Comparison of ENCODE assay signal across 13 mouse cellular contexts in the genomic region with DNA sequence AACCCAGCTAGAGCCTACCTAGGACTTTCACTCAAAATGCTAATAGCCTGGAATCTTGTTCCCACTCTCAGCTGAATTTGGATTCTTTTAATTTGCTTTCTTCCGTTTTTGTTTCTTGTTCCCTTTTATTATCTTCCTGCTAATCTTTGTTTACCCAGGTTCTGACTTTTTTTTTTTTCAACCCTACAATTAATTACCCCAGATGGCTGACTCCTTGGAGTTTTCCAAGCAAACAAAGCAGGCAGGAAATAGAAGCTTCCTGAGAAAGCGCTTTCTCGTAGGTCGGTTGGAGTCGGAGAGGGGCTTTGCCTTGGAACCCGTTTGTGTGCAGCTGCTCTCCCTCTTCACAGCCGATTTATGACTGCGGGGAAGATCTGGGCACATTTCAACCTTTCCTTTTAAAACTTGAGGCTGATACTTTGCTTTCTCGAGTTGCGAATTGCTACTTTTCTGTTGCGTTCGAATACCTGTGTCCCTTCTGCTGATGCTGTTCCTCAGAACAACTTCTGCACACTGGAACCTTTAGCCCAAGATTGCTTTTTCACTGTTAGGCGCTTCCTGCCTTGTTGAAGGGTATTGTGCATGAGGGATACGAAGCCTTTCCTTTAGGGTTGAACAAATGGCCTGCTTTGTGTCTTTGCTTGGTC. TPM values are rescaled to one million over a fixed set of nuclear protein-coding genes. Genes with fewer than 3 reads are reported as not detected.
DNase-seq lines count a peak whose midpoint lies in the region; ATAC-seq and TF ChIP-seq lines count a peak whose summit lies in the region.
"Had no signal": no experiment of that assay in that cellular context is flagged by ENCODE, and none has a peak within 500 bp of the region (broad histone marks: within the 10 kb centered on the region; RNA-seq: fewer than 3 reads in every experiment).

No protein-coding gene starts in this region.

- H3K27ac ChIP-seq in embryonic facial prominence, embryonic 13.5 days = peak overlapping the region; percentile 68
- H3K27ac ChIP-seq in intestine, embryonic 16.5 days (ENCODE audit: low read length) = peak overlapping the region; percentile 56
- peak overlapping the region; percentile 63 for H3K27ac ChIP-seq in limb, embryonic 15.5 days
- no peak overlapping the region for H3K27ac ChIP-seq in layer of hippocampus, adult 2 months
- H3K27ac ChIP-seq: midbrain, embryonic 10.5 days had no signal

- H3K36me3 ChIP-seq in embryonic facial prominence, embryonic 13.5 days = peaks cover 7% of the 10 kb centered on the region; the same call in 1 of the 2 replicates
- H3K36me3 ChIP-seq in intestine, embryonic 16.5 days (ENCODE audit: control insufficient read depth, insufficient read depth, low read length) = no peaks in the 10 kb centered on the region
- H3K36me3 ChIP-seq in limb, embryonic 15.5 days = peaks cover under 1% of the 10 kb centered on the region; the same call in 1 of the 2 replicates

- no peaks in the 10 kb centered on the region for H3K9me3 ChIP-seq in embryonic facial prominence, embryonic 13.5 days
- H3K9me3 ChIP-seq in intestine, embryonic 16.5 days (ENCODE audit: control insufficient read depth, low read length) = no peaks in the 10 kb centered on the region
- no peaks in the 10 kb centered on the region for H3K9me3 ChIP-seq in limb, embryonic 15.5 days
- H3K9me3 ChIP-seq: midbrain, embryonic 10.5 days had no signal

- H3K9ac ChIP-seq in embryonic facial prominence, embryonic 13.5 days = 0 out of 2 replicates have a peak overlapping the region, but pooled peaks have one; percentile 12
- no peak overlapping the region for H3K9ac ChIP-seq in intestine, embryonic 16.5 days (ENCODE audit: low read depth, low read length)
- no peak overlapping the region for H3K9ac ChIP-seq in limb, embryonic 15.5 days

- ATAC-seq in embryonic facial prominence, embryonic 13.5 days (ENCODE audit: insufficient number of reproducible peaks, insufficient read depth, low FRiP score, low TSS enrichment, low read depth) = no peak
- no peak for ATAC-seq in intestine, embryonic 16.5 days
- ATAC-seq in limb, embryonic 15.5 days (ENCODE audit: insufficient number of reproducible peaks, low FRiP score, low TSS enrichment, low read depth) = no peak

- 51% methylated on average over 14 of the region's 14 CpGs for WGBS in embryonic facial prominence, embryonic 13.5 days
- WGBS in intestine, embryonic 16.5 days = 26% methylated on average over 14 of the region's 14 CpGs
- WGBS in limb, embryonic 15.5 days = 29% methylated on average over 14 of the region's 14 CpGs

- no peaks in the 10 kb centered on the region for H3K27me3 ChIP-seq in embryonic facial prominence, embryonic 13.5 days
- H3K27me3 ChIP-seq in intestine, embryonic 16.5 days (replicated peaks; ENCODE audit: control insufficient read depth, insufficient read depth, low read length) = no peaks in the 10 kb centered on the region
- H3K27me3 ChIP-seq in limb, embryonic 15.5 days = no peaks in the 10 kb centered on the region

- no peak for TF ChIP-seq CTCF in layer of hippocampus, adult 2 months (conservative IDR thresholded peaks at IDR 0.05)

- H3K4me3 ChIP-seq in embryonic facial prominence, embryonic 13.5 days = no peak overlapping the region
- H3K4me3 ChIP-seq in intestine, embryonic 16.5 days (ENCODE audit: low read length) = no peak overlapping the region
- H3K4me3 ChIP-seq in limb, embryonic 15.5 days = no peak overlapping the region
- no peak overlapping the region; the same call in 1 of the 2 replicates for H3K4me3 ChIP-seq in layer of hippocampus, adult 2 months
- H3K4me3 ChIP-seq: erythroblast, embryonic 14.5 days; midbrain, embryonic 10.5 days had no signal

- DNase-seq in kidney, adult 9 months = peak; percentile 42
- no peak for DNase-seq in kidney, adult 18-20 months
- no peak for DNase-seq in adrenal gland, postnatal 4 days (ENCODE audit: low spot score in 2 of 2)
- no peak for DNase-seq in urinary bladder, adult 2 months (ENCODE audit: low spot score)
- DNase-seq in layer of hippocampus, adult 2 months (ENCODE audit: low spot score in 2 of 2) = no peak
- DNase-seq: gastrocnemius, postnatal 25 days; thymus, adult 18-20 months had no signal

- H3K4me1 ChIP-seq in embryonic facial prominence, embryonic 13.5 days = peaks cover 13% of the 10 kb centered on the region; the same call in 1 of the 2 replicates
- H3K4me1 ChIP-seq in intestine, embryonic 16.5 days (ENCODE audit: control insufficient read depth, insufficient read depth, low read length) = peaks cover 5% of the 10 kb centered on the region; the same call in 1 of the 2 replicates
- H3K4me1 ChIP-seq in limb, embryonic 15.5 days = peaks cover 11% of the 10 kb centered on the region; the same call in 1 of the 2 replicates

- 0 out of 2 replicates have a peak overlapping the region, but pooled peaks have one; percentile 2 for H3K4me2 ChIP-seq in embryonic facial prominence, embryonic 13.5 days
- no peak overlapping the region for H3K4me2 ChIP-seq in intestine, embryonic 16.5 days (ENCODE audit: low read depth, low read length)
- no peak overlapping the region for H3K4me2 ChIP-seq in limb, embryonic 15.5 days

RNA-seq across cellular contexts. Expression of gene Rpl26, which starts 10.3 kb away (rescaled TPM):
- 1,181 and 1,252 TPM in 2 replicates for polyA plus RNA-seq in embryonic facial prominence, embryonic 13.5 days (2015; fragmentation: Nextera tagmentation; extraction: Ambion mirVana)
- 784 and 889 TPM in 2 replicates for polyA plus RNA-seq in intestine, embryonic 16.5 days (2015; fragmentation: Nextera tagmentation; extraction: Ambion mirVana)
- polyA plus RNA-seq in limb, embryonic 15.5 days (2015; fragmentation: Nextera tagmentation; extraction: Ambion mirVana) = 838 and 986 TPM in 2 replicates
- 1,000 to 10,000 TPM; 1,502 to 1,552 TPM for total RNA-seq in adrenal gland, postnatal 4 days (2021)
- polyA plus RNA-seq in urinary bladder, adult 2 months (2012; rRNA removed) = 3,701 and 3,960 TPM in 2 replicates
- total RNA-seq in layer of hippocampus, adult 2 months (2021) = 100 to 1,000 TPM; 766 to 781 TPM

RNA-seq across cellular contexts. Expression of gene Odf4, which starts 15.2 kb away (rescaled TPM):
- polyA plus RNA-seq in embryonic facial prominence, embryonic 13.5 days (2015; fragmentation: Nextera tagmentation; extraction: Ambion mirVana) = not detected in 2 replicates
- polyA plus RNA-seq in intestine, embryonic 16.5 days (2015; fragmentation: Nextera tagmentation; extraction: Ambion mirVana) = not detected in 2 replicates
- polyA plus RNA-seq in limb, embryonic 15.5 days (2015; fragmentation: Nextera tagmentation; extraction: Ambion mirVana) = not detected in 2 replicates
- total RNA-seq in adrenal gland, postnatal 4 days (2021) = 1 to 10 TPM; 1.5 TPM
- not detected in 2 replicates for polyA plus RNA-seq in urinary bladder, adult 2 months (2012; rRNA removed)
- total RNA-seq in layer of hippocampus, adult 2 months (2021) = not detected
- total RNA-seq: gastrocnemius, postnatal 25 days had no signal
- polyA plus RNA-seq: erythroblast, embryonic 14.5 days; midbrain, embryonic 10.5 days had no signal

RNA-seq across cellular contexts. Expression of gene Rnf222, which starts 23.3 kb away (rescaled TPM):
- 0.26 and 0.30 TPM in 2 replicates for polyA plus RNA-seq in embryonic facial prominence, embryonic 13.5 days (2015; fragmentation: Nextera tagmentation; extraction: Ambion mirVana)
- polyA plus RNA-seq in intestine, embryonic 16.5 days (2015; fragmentation: Nextera tagmentation; extraction: Ambion mirVana) = 0.34 and 0.54 TPM in 2 replicates
- 4.2 and 5.1 TPM in 2 replicates for polyA plus RNA-seq in limb, embryonic 15.5 days (2015; fragmentation: Nextera tagmentation; extraction: Ambion mirVana)
- total RNA-seq in adrenal gland, postnatal 4 days (2021) = under 1 TPM; 0.17 to 0.20 TPM
- polyA plus RNA-seq in urinary bladder, adult 2 months (2012; rRNA removed) = 0.01 TPM in 1 of 2 replicates, not detected in the other
- not detected for total RNA-seq in layer of hippocampus, adult 2 months (2021)
- total RNA-seq: gastrocnemius, postnatal 25 days; left cerebral cortex, postnatal 25 days had no signal
- polyA plus RNA-seq: erythroblast, embryonic 14.5 days had no signal

RNA-seq across cellular contexts. Expression of gene Ndel1, which starts 40.0 kb away (rescaled TPM):
- polyA plus RNA-seq in embryonic facial prominence, embryonic 13.5 days (2015; fragmentation: Nextera tagmentation; extraction: Ambion mirVana) = 90.9 and 97.2 TPM in 2 replicates
- 70.4 and 73.6 TPM in 2 replicates for polyA plus RNA-seq in intestine, embryonic 16.5 days (2015; fragmentation: Nextera tagmentation; extraction: Ambion mirVana)
- 124 and 128 TPM in 2 replicates for polyA plus RNA-seq in limb, embryonic 15.5 days (2015; fragmentation: Nextera tagmentation; extraction: Ambion mirVana)
- 10 to 100 TPM; 59.1 to 61.4 TPM for total RNA-seq in adrenal gland, postnatal 4 days (2021)
- polyA plus RNA-seq in urinary bladder, adult 2 months (2012; rRNA removed) = 68.6 and 78.7 TPM in 2 replicates
- 10 to 100 TPM; 81.1 to 96.3 TPM for total RNA-seq in layer of hippocampus, adult 2 months (2021)

RNA-seq across cellular contexts. Expression of gene Arhgef15, which starts 45.6 kb away (rescaled TPM):
- polyA plus RNA-seq in embryonic facial prominence, embryonic 13.5 days (2015; fragmentation: Nextera tagmentation; extraction: Ambion mirVana) = 6.7 and 7.2 TPM in 2 replicates
- 8.3 and 9.0 TPM in 2 replicates for polyA plus RNA-seq in intestine, embryonic 16.5 days (2015; fragmentation: Nextera tagmentation; extraction: Ambion mirVana)
- polyA plus RNA-seq in limb, embryonic 15.5 days (2015; fragmentation: Nextera tagmentation; extraction: Ambion mirVana) = 7.8 and 8.8 TPM in 2 replicates
- 10 to 100 TPM; 28.6 to 29.5 TPM for total RNA-seq in adrenal gland, postnatal 4 days (2021)
- polyA plus RNA-seq in urinary bladder, adult 2 months (2012; rRNA removed) = 7.9 and 10.6 TPM in 2 replicates
- 1 to 10 TPM; 9.5 to 9.7 TPM for total RNA-seq in layer of hippocampus, adult 2 months (2021)
- polyA plus RNA-seq: erythroblast, embryonic 14.5 days had no signal
